Mouse (Mus musculus) liver, embryonic 11.5 days (tissue): Measurements from ENCODE around the gene Syndig1. TPM values are rescaled to one million over a fixed set of nuclear protein-coding genes. Genes with fewer than 3 reads are reported as not detected.

Experiments used
- ATAC-seq: fragments of 200-750 bp; cut with Nextera tagmentation; replicated peaks from 2 replicates; pipeline ENCODE4 v1.8.0; 2017; ENCODE audit warnings: moderate number of reproducible peaks, mild to moderate bottlenecking, moderate TSS enrichment, moderate library complexity; ENCODE audit not compliant: low FRiP score
- DNase-seq: peaks from one replicate; pipeline ENCODE4 v3.0.0-alpha.2; 2017; ENCODE audit warnings: low spot score
- H3K27ac ChIP-seq: fragments of 300-500 bp; sonication (generic); 2 replicates; pipeline ENCODE4 v1.5.1; 2014; ENCODE audit warnings: mild to moderate bottlenecking, low read depth, low read length, control low read depth
- H3K27me3 ChIP-seq: fragments of 300-500 bp; sonication (generic); replicated peaks from 2 replicates; pipeline ENCODE4 v1.6.1; 2014; ENCODE audit warnings: low read length, mixed read lengths; ENCODE audit not compliant: control insufficient read depth, insufficient read depth
- H3K36me3 ChIP-seq: fragments of 300-500 bp; sonication (generic); 2 replicates; pipeline ENCODE4 v1.6.1; 2014; ENCODE audit warnings: mild to moderate bottlenecking, low read length, moderate library complexity, mixed read lengths; ENCODE audit not compliant: control insufficient read depth, insufficient read depth
- H3K4me1 ChIP-seq: fragments of 300-500 bp; sonication (generic); replicated peaks from 2 replicates; pipeline ENCODE4 v1.6.1; 2014; ENCODE audit warnings: low read length, mixed read lengths; ENCODE audit not compliant: control insufficient read depth, insufficient read depth
- H3K4me2 ChIP-seq: fragments of 300-500 bp; sonication (generic); 2 replicates; pipeline ENCODE4 v1.6.1; 2014; ENCODE audit warnings: mild to moderate bottlenecking, control low read depth, moderate library complexity
- H3K4me3 ChIP-seq: fragments of 300-500 bp; sonication (generic); 2 replicates; pipeline ENCODE4 v1.5.1; 2014; ENCODE audit warnings: low read depth, low read length, control low read depth
- H3K9ac ChIP-seq: fragments of 300-500 bp; sonication (generic); 2 replicates; pipeline ENCODE4 v1.6.1; 2014; ENCODE audit warnings: low read depth, low read length, control low read depth
- H3K9me3 ChIP-seq: fragments of 300-500 bp; sonication (generic); 2 replicates; pipeline ENCODE4 v1.6.1; 2016; ENCODE audit warnings: low read length, inconsistent platforms, mixed read lengths; ENCODE audit not compliant: control insufficient read depth
- WGBS: fragments of 180-500 bp; shearing (Covaris S2); extraction: QIAGEN DNeasy Blood & Tissue Kit; methylation state at CpG from one replicate; pipeline ENCODE4 v1.1.7; 2014; 5-methylcytosine and 5-hydroxymethylcytosine counted together
- polyA plus RNA-seq: library from polyadenylated mRNA; unstranded; fragments of >200 nt; fragmentation: Nextera tagmentation; extraction: Ambion mirVana; gene quantifications from 2 replicates; pipeline ENCODE4 v1.2.1, GENCODE M21; 2014

Gene Syndig1
- polyA plus RNA-seq, 1 experiment from 2014 or later, result 1.6 TPM

DNA sequence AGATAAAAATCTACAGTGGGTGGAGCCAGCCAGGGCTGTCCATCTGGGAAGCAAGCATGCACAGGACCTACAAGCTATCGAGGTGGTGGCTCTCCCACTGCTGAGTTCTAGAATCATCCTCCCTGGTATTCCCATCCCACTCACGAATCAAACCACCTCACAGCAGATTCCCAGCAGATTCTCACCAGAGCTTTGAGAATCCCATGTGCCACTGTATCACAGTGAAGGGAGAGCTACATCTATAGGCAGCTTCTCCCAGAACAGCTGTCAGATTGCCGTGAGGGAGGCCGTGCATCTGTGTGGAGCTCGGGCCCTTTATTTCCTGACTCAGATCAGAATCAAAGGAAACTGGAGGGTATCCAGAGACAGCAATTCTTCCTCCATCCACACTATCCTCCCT lies 101.0 kb downstream of the Syndig1 start:
- Histone ChIP-seq H3K4me1 (no peaks in the 10 kb centered on the region), H3K4me2 (no peak overlapping the region), H3K36me3 (no peaks in the 10 kb centered on the region), H3K9me3 (no peaks in the 10 kb centered on the region), H3K9ac (no peak overlapping the region), H3K27me3 (no peaks in the 10 kb centered on the region), H3K4me3 (no peak overlapping the region), H3K27ac (no peak overlapping the region)
- DNase-seq, result no peak
- no peak for ATAC-seq
- 69% methylated on average over 5 of the region's 5 CpGs for WGBS

DNA sequence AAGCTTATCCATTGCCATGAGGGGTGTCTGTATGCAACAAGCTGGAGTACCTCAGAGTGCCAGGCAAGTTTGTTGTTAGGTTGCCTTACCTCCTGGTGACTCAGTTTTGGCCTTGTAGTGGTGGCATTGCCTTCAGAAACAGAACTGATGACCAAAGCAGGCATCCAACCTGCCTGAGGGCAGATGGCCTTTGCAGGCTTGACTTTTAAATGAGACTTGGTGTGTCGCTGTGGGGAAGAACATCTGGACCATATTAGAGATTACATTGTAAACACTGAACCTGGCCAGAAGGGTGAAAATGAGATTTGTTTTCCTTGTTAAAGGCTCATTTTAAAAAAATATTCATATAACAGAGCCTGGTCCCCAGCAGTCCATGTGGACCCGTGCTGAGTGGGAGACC lies 102.1 kb downstream of the Syndig1 start:
- H3K9me3 ChIP-seq, result no peaks in the 10 kb centered on the region
- no peaks in the 10 kb centered on the region for H3K27me3 ChIP-seq
- no peaks in the 10 kb centered on the region for H3K4me1 ChIP-seq
- H3K27ac ChIP-seq, result no peak overlapping the region
- no peaks in the 10 kb centered on the region for H3K36me3 ChIP-seq
- no peak overlapping the region for H3K4me3 ChIP-seq
- H3K4me2 ChIP-seq, result no peak overlapping the region
- H3K9ac ChIP-seq, result no peak overlapping the region
- DNase-seq (no peak), ATAC-seq (no peak)
- 78% methylated on average over 2 of the region's 2 CpGs for WGBS

DNA sequence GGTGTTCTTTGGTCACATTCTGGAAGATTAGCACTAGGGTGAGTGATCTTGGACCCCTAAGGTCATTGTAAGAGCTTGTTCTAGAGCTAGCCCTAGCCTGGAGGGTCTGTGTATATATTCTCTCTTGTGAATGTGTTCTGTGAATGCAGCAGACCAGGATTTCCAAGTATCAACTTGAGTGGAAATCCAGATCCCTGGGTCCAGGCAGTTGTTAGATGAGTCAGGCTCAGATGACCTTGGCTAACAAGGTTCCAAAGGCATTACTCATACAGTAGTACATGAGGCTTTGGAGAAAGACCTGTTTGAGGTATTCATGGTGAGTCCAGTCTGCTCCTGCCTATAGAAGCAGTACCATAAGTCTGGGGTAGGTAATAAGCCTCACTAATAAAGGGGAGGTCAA lies 103.1 kb downstream of the Syndig1 start:
- H3K27ac ChIP-seq, result no peak overlapping the region
- H3K36me3 ChIP-seq, result no peaks in the 10 kb centered on the region
- no peak overlapping the region for H3K4me2 ChIP-seq
- H3K4me1 ChIP-seq, result no peaks in the 10 kb centered on the region
- H3K9ac ChIP-seq, result no peak overlapping the region
- H3K9me3 ChIP-seq, result no peaks in the 10 kb centered on the region
- ATAC-seq (no peak), DNase-seq (no peak)
- H3K27me3 ChIP-seq, result no peaks in the 10 kb centered on the region
- H3K4me3 ChIP-seq, result no peak overlapping the region

DNA sequence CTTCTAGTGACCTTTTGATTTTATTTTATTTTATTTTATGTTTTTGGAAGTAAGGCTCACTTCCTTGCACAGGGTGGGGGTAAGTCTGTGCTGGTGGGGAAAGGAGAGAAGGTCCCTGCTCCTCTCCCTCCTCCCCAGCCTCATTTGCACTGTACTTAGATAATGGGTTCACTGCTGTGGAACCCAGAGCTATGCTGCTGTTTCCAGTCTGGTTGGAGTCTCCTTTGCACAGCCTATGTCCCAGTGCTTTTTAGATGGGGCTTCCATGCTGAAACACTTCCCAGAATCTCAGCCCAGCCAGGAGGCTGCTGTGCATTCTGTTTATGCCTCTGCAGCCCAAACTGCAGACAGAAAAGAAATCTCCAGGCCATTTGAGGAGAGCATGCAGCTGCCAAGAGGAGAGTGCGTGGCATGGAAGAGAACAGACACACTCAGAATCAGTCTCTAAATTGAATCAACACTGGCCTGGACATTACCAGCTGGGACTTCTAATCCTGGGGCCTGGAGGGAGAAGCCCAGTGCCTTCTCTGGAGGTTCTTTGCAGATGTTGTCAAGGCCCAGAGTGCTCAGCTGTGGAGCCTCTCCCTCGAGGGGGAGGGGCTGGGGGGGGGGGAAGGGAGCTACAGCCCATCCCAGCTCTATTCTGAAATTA lies 104.4 kb downstream of the Syndig1 start:
- WGBS, result 40% methylated on average over 2 of the region's 2 CpGs
- no peak overlapping the region for H3K9ac ChIP-seq
- H3K4me3 ChIP-seq, result no peak overlapping the region
- no peaks in the 10 kb centered on the region for H3K4me1 ChIP-seq
- no peak overlapping the region for H3K27ac ChIP-seq
- no peak overlapping the region for H3K4me2 ChIP-seq
- H3K36me3 ChIP-seq, result no peaks in the 10 kb centered on the region
- no peaks in the 10 kb centered on the region for H3K9me3 ChIP-seq
- no peak for ATAC-seq
- DNase-seq, result no peak
- no peaks in the 10 kb centered on the region for H3K27me3 ChIP-seq

DNA sequence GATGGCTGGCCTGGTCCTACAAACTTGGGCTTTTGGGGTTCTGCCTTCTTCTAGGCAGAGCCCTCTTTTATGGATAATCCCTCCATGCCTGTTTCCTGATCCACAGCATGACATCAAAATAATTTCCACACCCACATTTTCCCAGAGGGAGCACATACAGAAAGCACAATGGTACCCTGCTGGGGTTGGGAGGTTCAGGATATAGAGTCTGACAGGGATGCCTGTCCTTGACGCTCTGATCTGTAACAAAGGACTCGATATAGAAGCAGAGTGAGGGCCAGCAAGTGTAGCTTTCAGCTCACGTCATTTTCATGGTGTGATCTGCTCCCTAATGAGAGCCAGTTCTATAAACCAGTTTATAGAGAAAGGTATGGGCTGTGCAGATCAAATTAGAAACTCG lies 105.1 kb downstream of the Syndig1 start:
- DNase-seq, result no peak
- no peak overlapping the region for H3K4me2 ChIP-seq
- H3K27ac ChIP-seq, result no peak overlapping the region

DNA sequence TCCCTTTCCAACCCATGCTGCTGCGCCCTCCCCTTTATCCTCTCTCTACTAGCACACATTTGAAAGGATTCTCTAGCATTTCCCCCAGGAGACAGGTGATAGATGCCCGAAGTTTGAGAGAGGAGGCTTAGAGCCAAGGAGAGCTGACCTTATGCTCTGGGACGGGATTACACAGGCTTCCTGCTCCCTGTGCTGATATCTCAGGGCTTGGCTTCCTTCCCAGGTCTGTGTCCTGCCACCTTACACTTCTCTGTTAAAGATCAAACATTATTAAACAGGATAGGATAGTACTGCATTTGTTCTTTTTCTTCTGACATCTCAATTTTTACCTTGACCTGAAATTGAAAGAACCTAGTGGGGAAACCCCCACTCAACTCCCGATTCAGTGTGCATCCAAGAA lies 109.8 kb downstream of the Syndig1 start:
- WGBS, result 62% methylated on average over 4 of the region's 4 CpGs
- Histone ChIP-seq H3K9me3 (no peaks in the 10 kb centered on the region), H3K36me3 (no peaks in the 10 kb centered on the region), H3K4me1 (no peaks in the 10 kb centered on the region), H3K4me2 (no peak overlapping the region), H3K9ac (no peak overlapping the region), H3K4me3 (no peak overlapping the region), H3K27me3 (no peaks in the 10 kb centered on the region), H3K27ac (no peak overlapping the region)
- DNase-seq, result no peak
- ATAC-seq, result no peak

More for the DNA sequence above, 105.1 kb downstream of the Syndig1 start:
- 65% methylated on average over 4 of the region's 4 CpGs for WGBS
- Histone ChIP-seq H3K36me3 (no peaks in the 10 kb centered on the region), H3K9ac (no peak overlapping the region), H3K4me1 (no peaks in the 10 kb centered on the region), H3K9me3 (no peaks in the 10 kb centered on the region), H3K4me3 (no peak overlapping the region), H3K27me3 (no peaks in the 10 kb centered on the region)
- no peak for ATAC-seq

DNA sequence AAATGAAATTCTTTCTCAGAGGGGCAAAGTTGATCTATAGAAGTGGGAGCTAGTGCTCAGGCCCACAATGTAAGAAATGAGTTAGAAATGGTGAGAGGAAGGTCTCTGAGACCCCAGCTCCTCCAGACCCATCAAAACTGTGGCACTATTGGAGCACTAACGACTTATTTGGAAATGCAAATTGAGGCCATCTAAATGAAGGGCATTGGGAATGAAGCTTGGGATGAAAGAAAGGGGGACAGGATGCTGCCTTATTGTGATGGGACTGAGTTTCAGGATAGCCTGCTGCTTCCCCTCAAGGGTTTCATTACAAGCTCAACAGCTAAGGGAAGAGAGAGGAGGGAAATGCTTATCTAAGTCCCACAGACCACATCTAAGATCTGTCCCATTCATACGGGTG lies 110.6 kb downstream of the Syndig1 start:
- Histone ChIP-seq H3K4me1 (no peaks in the 10 kb centered on the region), H3K27ac (no peak overlapping the region), H3K9ac (no peak overlapping the region), H3K4me2 (no peak overlapping the region), H3K4me3 (no peak overlapping the region), H3K36me3 (no peaks in the 10 kb centered on the region), H3K9me3 (no peaks in the 10 kb centered on the region), H3K27me3 (no peaks in the 10 kb centered on the region)
- DNase-seq, result no peak
- 42% methylated on average over 2 of the region's 2 CpGs for WGBS
- ATAC-seq, result no peak

DNA sequence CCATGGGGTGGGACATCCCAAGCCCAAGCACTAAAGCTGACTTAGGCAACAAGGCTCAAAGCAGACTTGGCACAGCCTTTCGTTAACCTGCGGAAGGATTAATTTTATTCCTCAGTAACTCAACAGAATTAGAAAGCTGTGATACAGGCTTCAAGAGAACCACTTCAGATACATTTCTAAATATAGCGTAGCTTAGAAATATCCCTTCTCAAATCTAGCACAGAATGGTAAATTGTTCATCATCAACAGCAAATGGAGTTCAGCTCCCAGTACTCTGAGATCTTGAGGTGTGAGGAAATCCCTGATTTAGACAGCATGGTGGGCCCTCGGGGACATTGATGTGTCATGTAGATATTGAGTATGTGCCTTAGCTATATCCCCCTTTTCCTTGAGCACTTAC lies 121.6 kb downstream of the Syndig1 start:
- ATAC-seq (no peak), DNase-seq (no peak)
- H3K9me3 ChIP-seq, result no peaks in the 10 kb centered on the region
- no peaks in the 10 kb centered on the region for H3K36me3 ChIP-seq
- H3K27me3 ChIP-seq, result no peaks in the 10 kb centered on the region
- WGBS, result 84% methylated on average over 4 of the region's 4 CpGs
- no peak overlapping the region for H3K4me2 ChIP-seq
- no peak overlapping the region for H3K27ac ChIP-seq
- H3K4me3 ChIP-seq, result no peak overlapping the region
- no peaks in the 10 kb centered on the region for H3K4me1 ChIP-seq
- H3K9ac ChIP-seq, result no peak overlapping the region

DNA sequence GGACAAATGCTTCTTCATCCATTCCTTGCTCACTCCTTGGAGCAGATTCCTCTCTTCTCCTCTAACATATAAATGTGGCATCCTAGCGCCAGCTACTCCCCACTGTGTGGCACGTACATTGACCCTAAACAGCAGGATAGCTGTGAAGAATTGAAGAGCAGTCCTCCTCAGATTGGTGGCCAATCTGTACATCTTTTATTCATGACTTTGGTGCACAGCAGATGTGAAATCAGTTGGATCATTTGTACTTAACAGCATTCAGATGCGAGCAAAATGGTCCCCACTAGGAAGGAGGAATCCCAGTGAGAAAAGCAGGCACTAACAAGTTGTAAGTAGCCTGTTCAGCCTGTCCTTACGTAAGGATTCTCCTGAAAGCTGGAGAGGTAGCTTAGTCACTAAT lies 142.0 kb downstream of the Syndig1 start:
- ATAC-seq, result no peak
- H3K9me3 ChIP-seq, result no peaks in the 10 kb centered on the region
- 70% methylated on average over 4 of the region's 4 CpGs for WGBS
- no peaks in the 10 kb centered on the region for H3K4me1 ChIP-seq
- H3K4me2 ChIP-seq, result no peak overlapping the region
- no peak for DNase-seq
- H3K36me3 ChIP-seq, result no peaks in the 10 kb centered on the region
- H3K4me3 ChIP-seq, result no peak overlapping the region
- H3K27me3 ChIP-seq, result no peaks in the 10 kb centered on the region
- H3K9ac ChIP-seq, result no peak overlapping the region
- no peak overlapping the region for H3K27ac ChIP-seq
